In the genomic region with DNA sequence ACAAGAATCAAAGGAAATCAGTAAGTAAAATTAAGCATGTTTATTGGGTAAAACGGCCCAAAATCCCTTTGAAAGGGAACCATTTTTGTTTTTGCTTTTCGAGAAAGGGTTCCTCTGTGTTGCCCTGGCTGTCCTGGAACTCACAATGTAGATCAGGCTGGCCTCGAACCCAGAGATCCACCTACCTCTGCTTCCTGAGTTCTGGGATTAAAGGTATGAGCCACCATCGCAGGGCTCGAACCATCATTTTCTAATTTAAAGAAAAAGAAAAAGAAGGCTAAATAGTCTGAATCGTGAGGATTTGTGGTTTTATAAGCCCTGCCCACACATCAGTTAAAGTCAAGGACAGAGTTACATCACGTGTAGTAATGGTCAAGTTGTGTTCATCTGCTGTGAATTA, we compare ENCODE assay signal across 8 mouse cellular contexts. TPM values are rescaled to one million over a fixed set of nuclear protein-coding genes. Genes with fewer than 3 reads are reported as not detected.
DNase-seq lines count a peak whose midpoint lies in the region; ATAC-seq and TF ChIP-seq lines count a peak whose summit lies in the region.

No protein-coding gene starts in this region.

- H3K27me3 ChIP-seq in cerebellum, adult 2 months (ENCODE audit: control insufficient read depth, insufficient read depth, low read length): no peaks in the 10 kb centered on the region
- H3K27me3 ChIP-seq in forebrain, embryonic 11.5 days (ENCODE audit: control insufficient read depth, insufficient read depth, low read length): no peaks in the 10 kb centered on the region
- no peaks in the 10 kb centered on the region for H3K27me3 ChIP-seq in liver, embryonic 12.5 days (replicated peaks)

- 36% methylated on average over 7 of the region's 7 CpGs for WGBS in cerebellum, adult 2 months
- WGBS in forebrain, embryonic 11.5 days: 65% methylated on average over 7 of the region's 7 CpGs
- WGBS in liver, embryonic 12.5 days (ENCODE audit: insufficient replicate concordance): 26% methylated on average over 7 of the region's 7 CpGs

- H3K4me3 ChIP-seq in cerebellum, adult 2 months (replicated peaks; ENCODE audit: insufficient read depth, low read depth, low read length): peak overlapping the region; percentile 81
- peak overlapping the region; percentile 83 for H3K4me3 ChIP-seq in forebrain, embryonic 11.5 days (ENCODE audit: low read depth, low read length)
- peak overlapping the region; percentile 75 for H3K4me3 ChIP-seq in liver, embryonic 12.5 days

- H3K36me3 ChIP-seq in forebrain, embryonic 11.5 days (ENCODE audit: control insufficient read depth, insufficient read depth, low read length): peaks cover 4% of the 10 kb centered on the region; the same call in 1 of the 2 replicates
- H3K36me3 ChIP-seq in liver, embryonic 12.5 days: peaks cover 39% of the 10 kb centered on the region

- H3K9me3 ChIP-seq in forebrain, embryonic 11.5 days (ENCODE audit: control insufficient read depth, low read length): peaks cover 2% of the 10 kb centered on the region; the same call in 1 of the 2 replicates
- H3K9me3 ChIP-seq in liver, embryonic 12.5 days (replicated peaks): peaks cover 8% of the 10 kb centered on the region

- H3K27ac ChIP-seq in cerebellum, adult 2 months (ENCODE audit: insufficient read depth, low read length): no peak overlapping the region
- no peak overlapping the region for H3K27ac ChIP-seq in forebrain, embryonic 11.5 days (ENCODE audit: low read depth, low read length)
- peak overlapping the region; percentile 95 for H3K27ac ChIP-seq in liver, embryonic 12.5 days

- intact Hi-C loops in left cerebral cortex, postnatal 10 days (cut with DNase I): no loop called here

- peaks cover 3% of the 10 kb centered on the region; the same call in 1 of the 2 replicates for H3K4me1 ChIP-seq in cerebellum, adult 2 months (ENCODE audit: control insufficient read depth, insufficient read depth, low read length)
- peaks cover 2% of the 10 kb centered on the region; the same call in 1 of the 2 replicates for H3K4me1 ChIP-seq in forebrain, embryonic 11.5 days (replicated peaks; ENCODE audit: control insufficient read depth, insufficient read depth, low read length)
- peaks cover 48% of the 10 kb centered on the region for H3K4me1 ChIP-seq in liver, embryonic 12.5 days

- peak overlapping the region; percentile 94 for H3K9ac ChIP-seq in forebrain, embryonic 11.5 days (ENCODE audit: low read length)
- H3K9ac ChIP-seq in liver, embryonic 12.5 days: peak overlapping the region; percentile 87

- H3K4me2 ChIP-seq in forebrain, embryonic 11.5 days (ENCODE audit: low read depth, low read length, severe bottlenecking): peak overlapping the region; percentile 88
- H3K4me2 ChIP-seq in liver, embryonic 12.5 days: peak overlapping the region; percentile 74

- no peak for ATAC-seq in forebrain, embryonic 11.5 days (replicated peaks; ENCODE audit: low FRiP score)
- ATAC-seq in liver, embryonic 12.5 days: no peak

- no peak for DNase-seq in cerebellum, adult 2 months
- DNase-seq in cerebellum, adult 11 months: no peak
- peak; percentile 16 for DNase-seq in 3134 (ENCODE audit: extremely low read depth, insufficient read length, low spot score)
- no peak for DNase-seq in forebrain, embryonic 11.5 days (ENCODE audit: low spot score)
- DNase-seq in thymus, postnatal 36 days: no peak
- no peak for DNase-seq in cerebellum, postnatal 36 days
- DNase-seq in left cerebral cortex, postnatal 10 days (ENCODE audit: extremely low spot score in 1 of 2, low spot score in 2 of 2): no peak

- no peak for TF ChIP-seq POLR2A in cerebellum, adult 2 months (IDR thresholded peaks at IDR 0.05; ENCODE audit: borderline replicate concordance, insufficient read depth, low read length)

- TF ChIP-seq CTCF in cerebellum, adult 2 months (IDR thresholded peaks at IDR 0.05; ENCODE audit: borderline replicate concordance, insufficient read depth, low read depth, low read length): no peak

RNA-seq across cellular contexts. Expression of gene Rnf168, which starts 1.1 kb away (rescaled TPM):
- polyA plus RNA-seq in cerebellum, adult 2 months (2012; rRNA removed): 18.0 and 18.3 TPM in 2 replicates
- 36.6 and 40.9 TPM in 2 replicates for polyA plus RNA-seq in forebrain, embryonic 11.5 days (2014; fragmentation: Nextera tagmentation; extraction: Ambion mirVana)
- polyA plus RNA-seq in liver, embryonic 12.5 days (2016; fragmentation: Nextera tagmentation; extraction: Ambion mirVana): 24.7 and 25.1 TPM in 2 replicates
- 10 to 100 TPM; 29.6 to 34.4 TPM for total RNA-seq in left cerebral cortex, postnatal 10 days (2021)

RNA-seq across cellular contexts. Expression of gene Smco1, which starts 7.1 kb away (rescaled TPM):
- polyA plus RNA-seq in cerebellum, adult 2 months (2012; rRNA removed): 0.11 and 0.23 TPM in 2 replicates
- polyA plus RNA-seq in forebrain, embryonic 11.5 days (2014; fragmentation: Nextera tagmentation; extraction: Ambion mirVana): not detected in 2 replicates
- polyA plus RNA-seq in liver, embryonic 12.5 days (2016; fragmentation: Nextera tagmentation; extraction: Ambion mirVana): not detected in 2 replicates
- not detected for total RNA-seq in left cerebral cortex, postnatal 10 days (2021)

RNA-seq across cellular contexts. Expression of gene Wdr53, which starts 31.4 kb away (rescaled TPM):
- polyA plus RNA-seq in cerebellum, adult 2 months (2012; rRNA removed): 10.8 and 11.1 TPM in 2 replicates
- 17.4 and 20.3 TPM in 2 replicates for polyA plus RNA-seq in forebrain, embryonic 11.5 days (2014; fragmentation: Nextera tagmentation; extraction: Ambion mirVana)
- polyA plus RNA-seq in liver, embryonic 12.5 days (2016; fragmentation: Nextera tagmentation; extraction: Ambion mirVana): 13.0 and 15.3 TPM in 2 replicates
- total RNA-seq in left cerebral cortex, postnatal 10 days (2021): 10 to 100 TPM; 11.3 to 13.3 TPM

RNA-seq across cellular contexts. Expression of gene Fbxo45, which starts 31.4 kb away (rescaled TPM):
- 29.6 and 30.8 TPM in 2 replicates for polyA plus RNA-seq in cerebellum, adult 2 months (2012; rRNA removed)
- 28.0 and 31.1 TPM in 2 replicates for polyA plus RNA-seq in forebrain, embryonic 11.5 days (2014; fragmentation: Nextera tagmentation; extraction: Ambion mirVana)
- 13.0 and 13.8 TPM in 2 replicates for polyA plus RNA-seq in liver, embryonic 12.5 days (2016; fragmentation: Nextera tagmentation; extraction: Ambion mirVana)
- total RNA-seq in left cerebral cortex, postnatal 10 days (2021): 10 to 100 TPM; 39.7 to 39.8 TPM

RNA-seq across cellular contexts. Expression of gene Ubxn7, which starts 53.7 kb away (rescaled TPM):
- polyA plus RNA-seq in cerebellum, adult 2 months (2012; rRNA removed): 18.1 and 18.8 TPM in 2 replicates
- polyA plus RNA-seq in forebrain, embryonic 11.5 days (2014; fragmentation: Nextera tagmentation; extraction: Ambion mirVana): 24.6 and 28.8 TPM in 2 replicates
- polyA plus RNA-seq in liver, embryonic 12.5 days (2016; fragmentation: Nextera tagmentation; extraction: Ambion mirVana): 10.9 and 11.0 TPM in 2 replicates
- 10 to 100 TPM; 52.5 to 59.5 TPM for total RNA-seq in left cerebral cortex, postnatal 10 days (2021)
